Mouse (Mus musculus): Measurements from ENCODE around the gene Clip1. TPM values are rescaled to one million over a fixed set of nuclear protein-coding genes. Genes with fewer than 3 reads are reported as not detected.
A peak's percentile ranks its signal among the peaks of the same experiment; 100 is the strongest.
"Not testable (repeated sequence)": the region's sequence is repeated elsewhere in the genome, so short reads cannot be mapped to it uniquely, and the experiment has no call there.

Gene Clip1
- polyA plus RNA-seq (2015; fragmentation: Nextera tagmentation; extraction: Ambion mirVana): 74.3 and 74.4 TPM in 2 replicates

GRCm38 (mm10) chr5:123684221-123685144 is at the start of gene Clip1:
Gene Clip1, minus strand, starts transcription at chr5:123684618.
- Histone ChIP-seq H3K9me3 (ENCODE audit: control insufficient read depth, low read length) (no peaks in the 10 kb centered on the region), H3K4me2 (ENCODE audit: low read length) (peak within 1 kb of the TSS; percentile 80), H3K4me3 (ENCODE audit: low read length) (peak within 1 kb of the TSS; percentile 85), H3K36me3 (ENCODE audit: control insufficient read depth, insufficient read depth, low read length) (no peaks in the 10 kb centered on the region), H3K4me1 (ENCODE audit: control insufficient read depth, insufficient read depth, low read depth, low read length) (peaks cover 26% of the 10 kb centered on the region), H3K27ac (ENCODE audit: low read depth, low read length) (peak within 1 kb of the TSS; percentile 100), H3K27me3 (replicated peaks; ENCODE audit: control insufficient read depth, insufficient read depth, low read length) (no peaks in the 10 kb centered on the region), H3K9ac (ENCODE audit: low read depth, low read length) (peak within 1 kb of the TSS; percentile 99)
- WGBS: under 1% methylated on average over 53 of the region's 64 CpGs
- peak; percentile 77 for ATAC-seq

GRCm38 (mm10) chr5:123730981-123731380 is 46.6 kb upstream of the Clip1 start:
- Histone ChIP-seq H3K36me3 (ENCODE audit: control insufficient read depth, insufficient read depth, low read length) (peaks cover 37% of the 10 kb centered on the region), H3K4me2 (ENCODE audit: low read length) (no peak overlapping the region), H3K9me3 (ENCODE audit: control insufficient read depth, low read length) (no peaks in the 10 kb centered on the region), H3K27me3 (replicated peaks; ENCODE audit: control insufficient read depth, insufficient read depth, low read length) (no peaks in the 10 kb centered on the region), H3K4me1 (ENCODE audit: control insufficient read depth, insufficient read depth, low read depth, low read length) (no peaks in the 10 kb centered on the region), H3K9ac (ENCODE audit: low read depth, low read length) (no peak overlapping the region), H3K27ac (ENCODE audit: low read depth, low read length) (no peak overlapping the region), H3K4me3 (ENCODE audit: low read length) (no peak overlapping the region)
- ATAC-seq: no peak
- WGBS: 95% methylated on average over 2 of the region's 2 CpGs

- ATAC-seq; H3K9ac ChIP-seq (ENCODE audit: low read depth, low read length); H3K4me2 ChIP-seq (ENCODE audit: low read length); H3K27me3 ChIP-seq (replicated peaks; ENCODE audit: control insufficient read depth, insufficient read depth, low read length); H3K36me3 ChIP-seq (ENCODE audit: control insufficient read depth, insufficient read depth, low read length); H3K4me1 ChIP-seq (ENCODE audit: control insufficient read depth, insufficient read depth, low read depth, low read length); H3K9me3 ChIP-seq (ENCODE audit: control insufficient read depth, low read length); H3K4me3 ChIP-seq (ENCODE audit: low read length); H3K27ac ChIP-seq (ENCODE audit: low read depth, low read length): not testable (repeated sequence)
- 93% methylated on average over 7 of the region's 7 CpGs for WGBS
Measured at GRCm38 (mm10) chr5:123723816-123724215, 39.4 kb upstream of the Clip1 start.

- Histone ChIP-seq H3K36me3 (ENCODE audit: control insufficient read depth, insufficient read depth, low read length) (0 out of 2 replicates have a peak, but pooled peaks cover 3% of the 10 kb centered on the region), H3K27me3 (replicated peaks; ENCODE audit: control insufficient read depth, insufficient read depth, low read length) (no peaks in the 10 kb centered on the region), H3K4me3 (ENCODE audit: low read length) (peak within 1 kb of the TSS; percentile 88), H3K9me3 (ENCODE audit: control insufficient read depth, low read length) (no peaks in the 10 kb centered on the region), H3K9ac (ENCODE audit: low read depth, low read length) (peak within 1 kb of the TSS; percentile 89), H3K4me2 (ENCODE audit: low read length) (peak within 1 kb of the TSS; percentile 68), H3K27ac (ENCODE audit: low read depth, low read length) (peak within 1 kb of the TSS; percentile 93), H3K4me1 (ENCODE audit: control insufficient read depth, insufficient read depth, low read depth, low read length) (peaks cover 19% of the 10 kb centered on the region)
- peak; percentile 100 for ATAC-seq
- WGBS: under 1% methylated on average over 67 of the region's 83 CpGs
Measured at GRCm38 (mm10) chr5:123720328-123721311, 36.2 kb upstream of the Clip1 start, which contains the start of gene Zcchc8. Gene Zcchc8, minus strand, starts transcription at chr5:123721100.

- no peaks in the 10 kb centered on the region for H3K27me3 ChIP-seq (replicated peaks; ENCODE audit: control insufficient read depth, insufficient read depth, low read length)
- WGBS: 90% methylated on average over 4 of the region's 4 CpGs
- H3K36me3 ChIP-seq (ENCODE audit: control insufficient read depth, insufficient read depth, low read length): peaks cover 36% of the 10 kb centered on the region
- no peak overlapping the region for H3K4me3 ChIP-seq (ENCODE audit: low read length)
- H3K27ac ChIP-seq (ENCODE audit: low read depth, low read length): no peak overlapping the region
- ATAC-seq: no peak
- no peaks in the 10 kb centered on the region for H3K9me3 ChIP-seq (ENCODE audit: control insufficient read depth, low read length)
- H3K4me1 ChIP-seq (ENCODE audit: control insufficient read depth, insufficient read depth, low read depth, low read length): peaks cover 18% of the 10 kb centered on the region
- no peak overlapping the region for H3K4me2 ChIP-seq (ENCODE audit: low read length)
- H3K9ac ChIP-seq (ENCODE audit: low read depth, low read length): no peak overlapping the region
Measured at GRCm38 (mm10) chr5:123714622-123715021, 30.2 kb upstream of the Clip1 start.

- no peaks in the 10 kb centered on the region for H3K27me3 ChIP-seq (replicated peaks; ENCODE audit: control insufficient read depth, insufficient read depth, low read length)
- H3K9me3 ChIP-seq (ENCODE audit: control insufficient read depth, low read length): no peaks in the 10 kb centered on the region
- H3K4me2 ChIP-seq (ENCODE audit: low read length): no peak overlapping the region
- WGBS: 98% methylated on average over 6 of the region's 6 CpGs
- H3K4me1 ChIP-seq (ENCODE audit: control insufficient read depth, insufficient read depth, low read depth, low read length): peaks cover 10% of the 10 kb centered on the region
- no peak overlapping the region for H3K9ac ChIP-seq (ENCODE audit: low read depth, low read length)
- H3K4me3 ChIP-seq (ENCODE audit: low read length): no peak overlapping the region
- H3K27ac ChIP-seq (ENCODE audit: low read depth, low read length): no peak overlapping the region
- peaks cover 37% of the 10 kb centered on the region for H3K36me3 ChIP-seq (ENCODE audit: control insufficient read depth, insufficient read depth, low read length)
- ATAC-seq: no peak
Measured at GRCm38 (mm10) chr5:123713782-123714181, 29.4 kb upstream of the Clip1 start.

- Histone ChIP-seq H3K36me3 (ENCODE audit: control insufficient read depth, insufficient read depth, low read length) (peaks cover 61% of the 10 kb centered on the region), H3K9me3 (ENCODE audit: control insufficient read depth, low read length) (no peaks in the 10 kb centered on the region), H3K27me3 (replicated peaks; ENCODE audit: control insufficient read depth, insufficient read depth, low read length) (no peaks in the 10 kb centered on the region), H3K4me3 (ENCODE audit: low read length) (no peak overlapping the region), H3K9ac (ENCODE audit: low read depth, low read length) (no peak overlapping the region), H3K4me1 (ENCODE audit: control insufficient read depth, insufficient read depth, low read depth, low read length) (no peaks in the 10 kb centered on the region), H3K4me2 (ENCODE audit: low read length) (no peak overlapping the region), H3K27ac (ENCODE audit: low read depth, low read length) (no peak overlapping the region)
- no peak for ATAC-seq
- 88% methylated on average over 4 of the region's 4 CpGs for WGBS
Measured at GRCm38 (mm10) chr5:123709571-123709970, 25.2 kb upstream of the Clip1 start.

- H3K9me3 ChIP-seq (ENCODE audit: control insufficient read depth, low read length): no peaks in the 10 kb centered on the region
- H3K4me1 ChIP-seq (ENCODE audit: control insufficient read depth, insufficient read depth, low read depth, low read length): no peaks in the 10 kb centered on the region
- 93% methylated on average over 12 of the region's 12 CpGs for WGBS
- H3K27ac ChIP-seq (ENCODE audit: low read depth, low read length): no peak overlapping the region
- peaks cover 63% of the 10 kb centered on the region for H3K36me3 ChIP-seq (ENCODE audit: control insufficient read depth, insufficient read depth, low read length)
- no peak overlapping the region for H3K4me2 ChIP-seq (ENCODE audit: low read length)
- H3K4me3 ChIP-seq (ENCODE audit: low read length): no peak overlapping the region
- H3K27me3 ChIP-seq (replicated peaks; ENCODE audit: control insufficient read depth, insufficient read depth, low read length): no peaks in the 10 kb centered on the region
- no peak overlapping the region for H3K9ac ChIP-seq (ENCODE audit: low read depth, low read length)
- no peak for ATAC-seq
Measured at GRCm38 (mm10) chr5:123708598-123708997, 24.2 kb upstream of the Clip1 start.

Data from hindbrain, embryonic 16.5 days (tissue).